Mouse (Mus musculus) granulocyte monocyte progenitor cell, adult 5-6 weeks (primary cell): ENCODE measurements around the gene Dda1. TPM values are rescaled to one million over a fixed set of nuclear protein-coding genes. Genes with fewer than 3 reads are reported as not detected.
A peak's percentile ranks its signal among the peaks of the same experiment; 100 is the strongest.
"Not testable (repeated sequence)": the region's sequence is repeated elsewhere in the genome, so short reads cannot be mapped to it uniquely, and the experiment has no call there.

Source experiments
- ATAC-seq: replicated peaks from 2 replicates; pipeline ENCODE4 v1.8.0; 2016; ENCODE audit warnings: mild to moderate bottlenecking, moderate TSS enrichment, inconsistent platforms; ENCODE audit not compliant: poor library complexity, severe bottlenecking
- total RNA-seq, 2 experiments: library from RNA; stranded (forward) in 1 of 2; stranded (reverse) in 1 of 2; fragments of 200-712, 200-1000 nt in 1 of 2; fragments of >200 nt in 1 of 2; fragmentation: Nextera tagmentation in 1 of 2; gene quantifications; 2 replicates each; pipeline ENCODE4 v1.2.3; 2014 to 2017

The Dda1 gene
- 24.0 and 34.2 TPM in 2 replicates for total RNA-seq (2014; fragmentation: Nextera tagmentation)
- 16.9 and 20.3 TPM in 2 replicates for total RNA-seq (2017)

DNA sequence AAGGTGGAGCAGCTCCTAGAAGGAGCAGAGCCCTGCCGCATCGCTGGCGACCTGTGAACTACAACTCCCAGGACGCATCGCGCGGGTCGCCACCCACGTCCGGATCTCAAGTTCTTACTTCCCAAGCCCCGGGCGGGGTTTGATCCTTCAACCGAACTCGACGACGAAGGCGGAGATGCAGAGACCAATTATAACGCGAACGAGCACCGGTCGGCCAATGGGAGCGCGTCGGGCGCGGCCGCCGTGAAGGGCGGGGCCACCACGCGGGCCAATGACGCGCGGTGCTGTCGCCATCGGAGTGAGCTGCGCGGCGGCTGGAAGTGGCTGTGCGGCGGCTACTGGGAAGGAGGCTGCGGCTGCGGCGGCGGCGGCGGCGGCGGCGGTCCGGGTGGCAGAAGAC, at the start of gene Dda1:
TSS of gene Dda1 (plus strand) at position 284 of the 400 bp plus-strand sequence.
- ATAC-seq = peak; percentile 76

DNA sequence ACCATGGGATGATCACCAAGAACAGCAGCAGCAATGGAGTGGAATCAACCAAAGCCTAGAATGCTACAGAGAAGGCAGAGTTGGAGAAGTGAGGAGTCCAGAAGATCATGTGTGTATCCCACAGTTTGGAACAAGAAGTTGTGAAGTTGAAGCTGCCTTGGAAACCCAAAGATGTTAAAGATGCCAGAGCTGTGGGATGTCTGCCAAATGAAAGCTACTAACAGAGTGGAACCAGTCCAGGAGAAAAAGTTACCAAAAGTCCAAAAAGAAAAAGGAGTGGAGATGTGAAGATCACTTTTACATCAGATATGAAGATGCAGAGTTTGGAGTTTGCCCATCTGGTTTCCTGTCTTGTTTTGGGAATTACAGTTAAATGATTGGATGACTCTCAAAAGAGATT, 46.9 kb upstream of the Dda1 start:
- ATAC-seq = no peak

DNA sequence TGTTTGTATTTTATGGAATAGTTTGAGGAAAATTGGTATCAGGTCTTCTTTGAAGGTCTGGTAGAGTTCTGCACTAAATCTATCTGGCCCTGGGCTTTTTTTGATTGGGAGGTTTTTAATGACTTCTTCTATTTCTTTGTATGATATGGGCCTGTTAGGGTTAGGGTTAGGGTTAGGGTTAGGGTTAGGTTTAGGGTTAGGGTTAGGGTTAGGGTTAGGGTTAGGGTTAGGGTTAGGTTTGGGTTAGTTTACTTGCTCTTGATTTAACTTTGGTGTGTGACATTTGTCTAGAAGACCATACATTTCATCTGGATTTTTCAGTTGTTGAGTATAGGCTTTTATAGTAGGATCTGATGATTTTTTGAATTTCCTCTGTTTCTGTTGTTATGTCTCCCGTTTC, 36.1 kb upstream of the Dda1 start:
- ATAC-seq = not testable (repeated sequence)

- ATAC-seq = no peak
Observed at GRCm38 (mm10) chr8:71437041-71437440, 32.0 kb upstream of the Dda1 start.

DNA sequence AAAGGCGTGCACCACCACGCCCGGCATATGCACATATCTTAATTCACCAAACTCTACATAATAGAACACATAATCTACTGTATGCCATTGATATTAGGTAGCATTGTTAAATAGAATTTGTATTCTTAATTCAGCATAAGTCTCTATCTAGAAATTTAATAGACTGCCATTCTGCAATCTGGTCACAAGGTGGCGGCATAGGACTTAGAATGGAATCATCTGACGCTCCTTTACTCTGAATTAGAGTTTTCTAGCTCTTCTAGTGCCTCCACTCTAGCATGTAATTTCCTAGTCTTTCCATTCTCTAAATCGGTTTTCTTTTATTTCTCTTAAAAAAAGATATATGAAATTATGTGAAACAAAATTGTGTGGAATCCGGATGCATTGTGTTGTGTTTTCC, 27.6 kb upstream of the Dda1 start:
- peak; percentile 84 for ATAC-seq

GRCm38 (mm10) chr8:71445096-71445495, 23.9 kb upstream of the Dda1 start:
- no peak for ATAC-seq

DNA sequence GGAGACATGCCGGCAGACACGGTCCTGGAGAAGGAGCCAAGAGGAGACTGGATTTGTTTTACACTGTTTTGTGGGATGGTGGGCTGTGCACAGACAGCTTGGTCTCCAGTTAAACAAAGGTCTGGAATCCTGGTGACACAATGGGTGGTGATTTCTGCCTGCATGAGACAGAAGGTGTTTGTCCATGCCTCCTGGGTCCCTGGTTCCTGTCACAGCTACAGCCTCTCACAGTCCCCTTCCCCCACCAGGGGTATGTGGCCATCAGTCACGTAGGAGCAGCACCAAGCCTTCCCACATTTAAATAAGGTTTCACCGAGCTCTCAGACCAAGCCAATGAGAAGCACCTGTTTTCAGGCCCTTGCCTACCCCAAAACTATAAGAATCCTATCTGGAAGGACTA, 17.7 kb upstream of the Dda1 start:
- no peak for ATAC-seq

- ATAC-seq = no peak
Observed at GRCm38 (mm10) chr8:71451777-71452176, 17.2 kb upstream of the Dda1 start.

DNA sequence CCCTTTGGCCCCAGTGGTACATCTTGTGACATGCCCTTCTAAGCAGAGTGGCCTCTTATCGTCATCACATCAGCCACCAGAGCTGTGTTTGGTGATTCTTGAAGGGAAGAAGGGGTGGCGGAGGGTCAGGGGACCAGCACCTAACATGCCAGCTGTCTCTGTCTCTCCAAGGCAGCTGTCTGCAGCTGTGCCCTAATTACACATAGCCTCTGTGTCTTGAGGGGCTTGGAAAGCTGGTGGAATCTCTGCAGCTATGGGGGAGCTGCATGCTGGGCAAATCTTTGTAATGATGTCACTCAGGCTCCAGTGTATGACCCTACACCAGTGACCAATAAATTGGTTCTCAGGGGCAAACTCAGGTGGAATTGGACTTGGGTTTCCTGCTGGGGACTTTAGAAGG, 16.3 kb upstream of the Dda1 start:
- no peak for ATAC-seq

GRCm38 (mm10) chr8:71454668-71455067, 14.3 kb upstream of the Dda1 start:
- ATAC-seq = no peak

DNA sequence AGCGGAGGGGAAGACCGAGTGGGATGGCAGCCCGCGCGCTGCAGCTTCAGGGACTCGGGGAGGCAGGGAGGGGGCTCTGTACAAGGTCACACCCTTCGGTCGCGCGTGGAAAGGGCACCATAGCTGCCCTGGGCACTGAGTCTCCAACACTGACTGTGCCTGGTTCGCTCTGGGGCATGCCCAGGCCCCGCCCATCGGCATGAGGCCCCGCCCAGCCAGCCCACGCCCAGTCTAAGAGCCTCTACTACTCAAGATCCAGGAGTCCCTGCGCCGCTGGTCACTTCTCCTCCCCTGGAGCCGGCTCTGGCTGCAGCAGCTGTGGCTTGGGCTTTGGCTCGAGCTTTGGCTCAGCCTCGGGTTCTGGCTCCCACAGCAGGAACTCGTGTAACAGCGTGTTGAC, 12.1 kb upstream of the Dda1 start:
- ATAC-seq = no peak

- ATAC-seq = no peak
Observed at GRCm38 (mm10) chr8:71457659-71458270, 11.2 kb upstream of the Dda1 start.

- no peak for ATAC-seq
Observed at GRCm38 (mm10) chr8:71460716-71461115, 8.3 kb upstream of the Dda1 start.

DNA sequence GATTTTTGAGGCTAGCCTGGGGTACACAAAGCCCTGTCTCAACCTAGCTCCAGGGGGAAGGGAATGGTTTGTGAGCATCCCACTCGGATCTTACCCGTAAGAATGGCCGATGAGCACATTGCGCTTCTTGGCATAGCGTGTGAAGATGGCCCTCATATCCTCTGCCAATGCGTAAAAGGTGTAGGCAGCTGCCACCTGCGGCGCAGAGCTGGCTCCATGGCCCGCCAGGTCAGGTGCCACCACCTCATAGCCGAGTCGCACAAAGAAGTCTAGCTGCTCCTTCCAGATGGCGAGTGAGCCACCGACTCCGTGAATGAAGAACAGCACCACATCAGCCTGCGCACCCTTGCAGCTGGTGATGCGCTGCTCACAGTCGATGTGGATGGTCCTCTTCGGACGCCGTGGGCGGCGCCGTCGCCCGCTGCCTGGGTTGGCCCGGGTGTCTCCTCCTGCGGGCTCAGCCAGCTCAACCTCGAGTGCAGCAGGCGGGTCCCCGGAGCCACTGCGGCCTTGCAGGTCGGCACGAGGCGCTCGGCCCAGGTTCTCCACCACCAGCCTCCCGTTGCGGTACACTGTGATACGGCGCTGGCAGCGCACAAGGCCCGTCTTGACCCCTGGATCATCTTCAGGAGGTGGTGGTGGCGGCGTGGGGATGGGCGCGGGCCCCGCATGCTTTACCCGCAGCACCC, 7.7 kb upstream of the Dda1 start:
- no peak for ATAC-seq

- no peak for ATAC-seq
Observed at GRCm38 (mm10) chr8:71462191-71462590, 6.8 kb upstream of the Dda1 start.

DNA sequence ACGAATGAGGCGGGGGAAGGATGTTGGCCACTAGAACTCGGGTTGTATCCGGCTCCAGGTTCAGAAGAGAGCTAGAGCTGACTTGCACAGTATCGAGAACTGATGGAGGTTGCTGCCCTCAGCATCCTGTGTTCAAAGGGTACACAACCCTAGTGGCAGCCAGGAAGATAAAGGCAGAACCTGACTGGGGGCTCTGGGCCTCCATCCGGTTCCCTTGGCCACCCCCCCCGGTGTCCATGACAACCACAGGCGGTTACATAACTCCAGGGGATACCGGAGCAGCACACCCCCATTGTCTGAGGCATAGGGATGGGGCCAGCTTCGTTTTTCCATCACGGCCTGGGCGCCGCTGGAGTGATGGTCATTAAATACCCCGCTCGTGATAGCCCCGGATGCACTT, 6.2 kb upstream of the Dda1 start:
- peak; percentile 34 for ATAC-seq

DNA sequence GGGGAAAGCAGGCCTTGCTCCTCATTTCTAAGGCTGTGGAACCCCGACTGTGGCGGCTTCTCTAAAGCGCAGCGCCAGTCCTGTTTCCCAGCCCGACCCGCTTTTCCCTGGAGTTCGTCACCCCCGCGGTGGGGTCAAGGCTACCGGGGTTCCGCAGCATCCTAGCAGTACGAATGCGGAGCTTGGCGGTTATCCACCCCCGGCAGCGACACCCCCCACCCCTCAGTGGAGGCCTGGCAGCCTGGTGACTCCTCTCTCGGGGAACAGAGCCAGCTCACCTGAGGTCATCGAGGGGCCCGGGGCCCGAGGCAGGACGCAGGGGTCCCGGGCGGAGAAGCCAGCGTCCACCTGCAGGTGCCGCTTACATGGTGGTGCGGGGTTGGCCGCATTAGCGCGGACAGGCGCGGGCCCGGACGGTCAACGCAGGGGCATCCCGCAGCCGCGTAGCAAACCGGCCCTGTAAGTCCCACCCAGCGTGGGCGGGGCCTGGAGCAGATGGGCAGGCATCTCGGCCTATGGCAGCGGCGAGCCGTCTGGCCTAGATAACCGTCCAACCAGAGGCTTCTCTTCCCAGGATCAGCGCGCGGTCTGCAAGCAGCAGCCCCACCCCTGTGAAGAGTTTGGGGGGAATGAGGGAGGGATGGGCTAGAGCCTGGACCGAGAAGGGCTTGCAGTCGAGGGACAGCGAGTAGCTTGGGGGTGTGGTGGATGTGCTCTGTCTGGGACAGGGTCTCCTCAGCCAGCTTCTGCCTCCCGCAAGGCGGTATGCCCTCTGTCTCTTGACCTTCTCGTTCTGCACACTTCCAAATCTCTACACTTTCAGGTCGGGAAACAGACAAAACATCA, 5.6 kb upstream of the Dda1 start, which contains the start of gene Abhd8:
TSS of gene Abhd8 (minus strand) at position 468 of the 846 bp plus-strand sequence.
- ATAC-seq = peak; percentile 74

DNA sequence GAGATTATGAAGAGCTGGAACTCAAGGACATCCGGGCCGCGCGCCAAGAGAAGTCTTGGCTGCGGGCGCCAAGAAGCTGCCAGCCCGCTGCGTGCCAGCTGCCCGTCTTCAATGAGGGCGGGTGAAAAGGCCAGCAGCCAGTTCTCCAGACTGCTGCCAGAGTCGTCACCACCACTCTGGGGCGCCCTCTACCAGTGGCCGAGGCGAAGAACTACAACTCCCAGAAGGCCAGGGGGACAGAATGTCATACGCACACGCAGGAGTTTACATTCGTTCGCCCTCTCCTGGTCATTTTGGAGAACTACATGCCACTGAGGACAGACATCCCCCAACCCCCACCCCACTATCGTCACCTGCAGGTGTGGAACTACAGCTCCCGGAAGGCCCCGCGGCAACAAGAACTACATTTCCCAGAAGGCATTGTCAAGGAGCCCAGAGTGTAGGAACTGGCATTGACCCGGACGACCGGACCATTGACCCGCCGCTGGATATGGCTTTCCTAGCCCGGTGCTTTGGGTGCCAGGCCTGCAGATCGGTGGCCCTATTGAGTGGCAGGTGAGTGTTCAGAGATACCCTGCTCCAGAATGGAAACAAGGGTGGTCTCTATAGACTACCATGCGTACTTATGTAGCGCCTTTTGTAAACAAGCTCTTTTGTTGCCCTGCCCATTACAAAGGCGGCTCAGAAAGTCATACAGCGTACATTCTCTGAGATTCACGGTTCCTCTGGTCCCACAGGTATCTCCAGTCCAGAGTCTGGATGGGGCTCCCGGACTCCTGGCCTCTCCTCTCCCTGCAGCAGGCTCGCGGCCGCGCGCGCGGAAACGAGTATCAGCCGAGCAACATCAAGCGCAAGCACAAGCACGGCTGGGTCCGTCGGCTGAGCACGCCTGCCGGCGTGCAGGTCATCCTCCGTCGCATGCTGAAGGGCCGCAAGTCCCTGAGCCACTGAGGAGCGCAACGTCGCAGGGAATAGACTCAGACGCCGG, 4.2 kb upstream of the Dda1 start, which contains the start of gene Mrpl34:
TSS of gene Mrpl34 (plus strand) at position 447 of the 988 bp plus-strand sequence.
- peak; percentile 74 for ATAC-seq

- ATAC-seq = no peak
Observed at GRCm38 (mm10) chr8:71465733-71466132, 3.3 kb upstream of the Dda1 start.

DNA sequence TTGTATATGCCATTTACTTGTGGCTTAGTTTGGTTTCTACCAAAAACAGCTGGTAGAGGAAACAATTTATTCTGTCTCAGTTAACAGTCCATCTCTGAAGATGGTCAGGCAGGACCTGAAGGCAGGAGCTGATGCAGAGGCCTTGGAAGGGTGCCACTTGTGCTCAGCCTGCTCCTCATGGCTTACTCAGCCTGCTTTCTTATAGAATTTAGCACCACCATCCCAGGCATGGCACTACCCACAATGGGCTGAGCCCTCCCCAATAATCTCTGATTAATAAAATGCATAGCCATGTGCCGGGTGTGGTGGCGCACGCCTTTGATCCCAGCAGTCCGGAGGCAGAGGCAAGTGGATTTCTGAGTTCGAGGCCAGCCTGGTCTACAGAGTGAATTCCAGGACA, 2.8 kb upstream of the Dda1 start:
- no peak for ATAC-seq
